Mouse (Mus musculus): ENCODE data around the gene Slc25a29. TPM values are rescaled to one million over a fixed set of nuclear protein-coding genes. Genes with fewer than 3 reads are reported as not detected.
"Not testable (repeated sequence)": the region's sequence is repeated elsewhere in the genome, so short reads cannot be mapped to it uniquely, and the experiment has no call there.

Gene Slc25a29
- polyA plus RNA-seq, 1 experiment from 2014 or later = 9.0 TPM

GRCm38 (mm10) chr12:108857589-108858184, 22.0 kb upstream of the Slc25a29 start:
- Histone ChIP-seq H3K4me3 (ENCODE audit: low read length) (no peak overlapping the region), H3K4me1 (ENCODE audit: control insufficient read depth, insufficient read depth, low read length) (0 out of 2 replicates have a peak, but pooled peaks cover 5% of the 10 kb centered on the region), H3K36me3 (ENCODE audit: control insufficient read depth, insufficient read depth, low read length) (peaks cover 32% of the 10 kb centered on the region), H3K27ac (ENCODE audit: low read depth, low read length) (peak overlapping the region; percentile 25), H3K9me3 (ENCODE audit: control insufficient read depth, low read length) (no peaks in the 10 kb centered on the region), H3K9ac (ENCODE audit: low read depth, low read length) (peak overlapping the region; percentile 18; the same call in 1 of the 2 replicates), H3K27me3 (ENCODE audit: control insufficient read depth, insufficient read depth, low read length) (no peaks in the 10 kb centered on the region), H3K4me2 (replicated peaks; ENCODE audit: low read depth, low read length) (no peak overlapping the region)
- WGBS = 60% methylated on average over 7 of the region's 7 CpGs
- ATAC-seq (ENCODE audit: low FRiP score, low TSS enrichment) = no peak

- Histone ChIP-seq H3K27me3 (ENCODE audit: control insufficient read depth, insufficient read depth, low read length) (no peaks in the 10 kb centered on the region), H3K4me1 (ENCODE audit: control insufficient read depth, insufficient read depth, low read length) (0 out of 2 replicates have a peak, but pooled peaks cover 5% of the 10 kb centered on the region), H3K9me3 (ENCODE audit: control insufficient read depth, low read length) (no peaks in the 10 kb centered on the region), H3K36me3 (ENCODE audit: control insufficient read depth, insufficient read depth, low read length) (peaks cover 26% of the 10 kb centered on the region), H3K4me3 (ENCODE audit: low read length) (no peak overlapping the region), H3K9ac (ENCODE audit: low read depth, low read length) (no peak overlapping the region), H3K27ac (ENCODE audit: low read depth, low read length) (peak overlapping the region; percentile 25; the same call in 1 of the 2 replicates), H3K4me2 (replicated peaks; ENCODE audit: low read depth, low read length) (no peak overlapping the region)
- no peak for ATAC-seq (ENCODE audit: low FRiP score, low TSS enrichment)
- 74% methylated on average over 7 of the region's 7 CpGs for WGBS
These were observed 21.4 kb upstream of the Slc25a29 start for GRCm38 (mm10) chr12:108857109-108857508.

- H3K9ac ChIP-seq (ENCODE audit: low read depth, low read length) = no peak overlapping the region
- no peak for ATAC-seq (ENCODE audit: low FRiP score, low TSS enrichment)
- H3K4me3 ChIP-seq (ENCODE audit: low read length) = no peak overlapping the region
- H3K36me3 ChIP-seq (ENCODE audit: control insufficient read depth, insufficient read depth, low read length) = peaks cover 17% of the 10 kb centered on the region
- WGBS = 82% methylated on average over 8 of the region's 8 CpGs
- no peaks in the 10 kb centered on the region for H3K27me3 ChIP-seq (ENCODE audit: control insufficient read depth, insufficient read depth, low read length)
- no peak overlapping the region for H3K4me2 ChIP-seq (replicated peaks; ENCODE audit: low read depth, low read length)
- H3K27ac ChIP-seq (ENCODE audit: low read depth, low read length) = no peak overlapping the region
- 0 out of 2 replicates have a peak, but pooled peaks cover 5% of the 10 kb centered on the region for H3K4me1 ChIP-seq (ENCODE audit: control insufficient read depth, insufficient read depth, low read length)
- H3K9me3 ChIP-seq (ENCODE audit: control insufficient read depth, low read length) = no peaks in the 10 kb centered on the region
These were observed 20.5 kb upstream of the Slc25a29 start for GRCm38 (mm10) chr12:108856186-108856585.

GRCm38 (mm10) chr12:108855081-108855480, 19.4 kb upstream of the Slc25a29 start:
- no peak for ATAC-seq (ENCODE audit: low FRiP score, low TSS enrichment)
- no peak overlapping the region for H3K9ac ChIP-seq (ENCODE audit: low read depth, low read length)
- H3K27me3 ChIP-seq (ENCODE audit: control insufficient read depth, insufficient read depth, low read length) = no peaks in the 10 kb centered on the region
- H3K4me1 ChIP-seq (ENCODE audit: control insufficient read depth, insufficient read depth, low read length) = 0 out of 2 replicates have a peak, but pooled peaks cover 5% of the 10 kb centered on the region
- WGBS = 91% methylated on average over 10 of the region's 10 CpGs
- no peak overlapping the region for H3K4me2 ChIP-seq (replicated peaks; ENCODE audit: low read depth, low read length)
- H3K9me3 ChIP-seq (ENCODE audit: control insufficient read depth, low read length) = no peaks in the 10 kb centered on the region
- H3K36me3 ChIP-seq (ENCODE audit: control insufficient read depth, insufficient read depth, low read length) = peaks cover 8% of the 10 kb centered on the region; the same call in 1 of the 2 replicates
- H3K4me3 ChIP-seq (ENCODE audit: low read length) = no peak overlapping the region
- no peak overlapping the region for H3K27ac ChIP-seq (ENCODE audit: low read depth, low read length)

- H3K36me3 ChIP-seq (ENCODE audit: control insufficient read depth, insufficient read depth, low read length) = no peaks in the 10 kb centered on the region
- H3K27ac ChIP-seq (ENCODE audit: low read depth, low read length) = no peak overlapping the region
- no peaks in the 10 kb centered on the region for H3K27me3 ChIP-seq (ENCODE audit: control insufficient read depth, insufficient read depth, low read length)
- H3K9ac ChIP-seq (ENCODE audit: low read depth, low read length) = no peak overlapping the region
- ATAC-seq (ENCODE audit: low FRiP score, low TSS enrichment) = no peak
- H3K4me3 ChIP-seq (ENCODE audit: low read length) = no peak overlapping the region
- 90% methylated on average over 8 of the region's 8 CpGs for WGBS
- H3K4me1 ChIP-seq (ENCODE audit: control insufficient read depth, insufficient read depth, low read length) = 0 out of 2 replicates have a peak, but pooled peaks cover 5% of the 10 kb centered on the region
- H3K9me3 ChIP-seq (ENCODE audit: control insufficient read depth, low read length) = no peaks in the 10 kb centered on the region
- no peak overlapping the region for H3K4me2 ChIP-seq (replicated peaks; ENCODE audit: low read depth, low read length)
These were observed 17.1 kb upstream of the Slc25a29 start for GRCm38 (mm10) chr12:108852822-108853221.

- H3K36me3 ChIP-seq (ENCODE audit: control insufficient read depth, insufficient read depth, low read length) = no peaks in the 10 kb centered on the region
- H3K4me3 ChIP-seq (ENCODE audit: low read length) = no peak overlapping the region
- no peaks in the 10 kb centered on the region for H3K27me3 ChIP-seq (ENCODE audit: control insufficient read depth, insufficient read depth, low read length)
- ATAC-seq (ENCODE audit: low FRiP score, low TSS enrichment) = no peak
- no peak overlapping the region for H3K9ac ChIP-seq (ENCODE audit: low read depth, low read length)
- H3K4me1 ChIP-seq (ENCODE audit: control insufficient read depth, insufficient read depth, low read length) = no peaks in the 10 kb centered on the region
- no peak overlapping the region for H3K4me2 ChIP-seq (replicated peaks; ENCODE audit: low read depth, low read length)
- 86% methylated on average over 8 of the region's 8 CpGs for WGBS
- H3K27ac ChIP-seq (ENCODE audit: low read depth, low read length) = no peak overlapping the region
- H3K9me3 ChIP-seq (ENCODE audit: control insufficient read depth, low read length) = no peaks in the 10 kb centered on the region
These were observed 15.2 kb upstream of the Slc25a29 start for GRCm38 (mm10) chr12:108850886-108851285.

GRCm38 (mm10) chr12:108850129-108850528, 14.4 kb upstream of the Slc25a29 start:
- no peaks in the 10 kb centered on the region for H3K4me1 ChIP-seq (ENCODE audit: control insufficient read depth, insufficient read depth, low read length)
- H3K27ac ChIP-seq (ENCODE audit: low read depth, low read length) = no peak overlapping the region
- no peaks in the 10 kb centered on the region for H3K27me3 ChIP-seq (ENCODE audit: control insufficient read depth, insufficient read depth, low read length)
- ATAC-seq (ENCODE audit: low FRiP score, low TSS enrichment) = no peak
- H3K9ac ChIP-seq (ENCODE audit: low read depth, low read length) = no peak overlapping the region
- peaks cover 2% of the 10 kb centered on the region; the same call in 1 of the 2 replicates for H3K36me3 ChIP-seq (ENCODE audit: control insufficient read depth, insufficient read depth, low read length)
- WGBS = 37% methylated on average over 8 of the region's 8 CpGs
- H3K4me3 ChIP-seq (ENCODE audit: low read length) = no peak overlapping the region
- no peak overlapping the region for H3K4me2 ChIP-seq (replicated peaks; ENCODE audit: low read depth, low read length)
- H3K9me3 ChIP-seq (ENCODE audit: control insufficient read depth, low read length) = no peaks in the 10 kb centered on the region

- 82% methylated on average over 4 of the region's 4 CpGs for WGBS
- Histone ChIP-seq H3K36me3 (ENCODE audit: control insufficient read depth, insufficient read depth, low read length) (peaks cover 8% of the 10 kb centered on the region; the same call in 1 of the 2 replicates), H3K4me3 (ENCODE audit: low read length) (no peak overlapping the region), H3K9me3 (ENCODE audit: control insufficient read depth, low read length) (no peaks in the 10 kb centered on the region), H3K4me2 (replicated peaks; ENCODE audit: low read depth, low read length) (no peak overlapping the region), H3K27ac (ENCODE audit: low read depth, low read length) (no peak overlapping the region), H3K4me1 (ENCODE audit: control insufficient read depth, insufficient read depth, low read length) (no peaks in the 10 kb centered on the region), H3K9ac (ENCODE audit: low read depth, low read length) (no peak overlapping the region), H3K27me3 (ENCODE audit: control insufficient read depth, insufficient read depth, low read length) (no peaks in the 10 kb centered on the region)
- ATAC-seq (ENCODE audit: low FRiP score, low TSS enrichment) = no peak
These were observed 13.9 kb upstream of the Slc25a29 start for GRCm38 (mm10) chr12:108849488-108850022.

GRCm38 (mm10) chr12:108848033-108848432, 12.3 kb upstream of the Slc25a29 start:
- not testable (repeated sequence) for H3K9ac ChIP-seq (ENCODE audit: low read depth, low read length); H3K27ac ChIP-seq (ENCODE audit: low read depth, low read length); H3K4me2 ChIP-seq (replicated peaks; ENCODE audit: low read depth, low read length); H3K4me1 ChIP-seq (ENCODE audit: control insufficient read depth, insufficient read depth, low read length); H3K9me3 ChIP-seq (ENCODE audit: control insufficient read depth, low read length); ATAC-seq (ENCODE audit: low FRiP score, low TSS enrichment); H3K4me3 ChIP-seq (ENCODE audit: low read length); H3K27me3 ChIP-seq (ENCODE audit: control insufficient read depth, insufficient read depth, low read length)
- peaks cover 16% of the 10 kb centered on the region for H3K36me3 ChIP-seq (ENCODE audit: control insufficient read depth, insufficient read depth, low read length)
- 92% methylated on average over 3 of the region's 3 CpGs for WGBS

All from kidney, embryonic 14.5 days (tissue).